In genomic region chr7:44586518-44586917, GRCm38 (mm10) we compare ENCODE assay signal across 9 mouse cellular contexts. TPM values are rescaled to one million over a fixed set of nuclear protein-coding genes. Genes with fewer than 3 reads are reported as not detected.
DNase-seq lines count a peak whose midpoint lies in the region; ATAC-seq lines count a peak whose summit lies in the region.
"Had no signal": no experiment of that assay in that cellular context is flagged by ENCODE, and none has a peak within 500 bp of the region (broad histone marks: within the 10 kb centered on the region; RNA-seq: fewer than 3 reads in every experiment).

No protein-coding gene starts in this region.

- peak overlapping the region; percentile 31 for H3K4me3 ChIP-seq in heart, embryonic 15.5 days
- H3K4me3 ChIP-seq in hindbrain, embryonic 14.5 days (replicated peaks; ENCODE audit: low read length), result peak overlapping the region; percentile 63
- peak overlapping the region; percentile 21 for H3K4me3 ChIP-seq in limb, embryonic 15.5 days

- 10% methylated on average over 19 of the region's 19 CpGs for WGBS in heart, embryonic 15.5 days
- WGBS in hindbrain, embryonic 14.5 days, result 11% methylated on average over 19 of the region's 19 CpGs
- WGBS in limb, embryonic 15.5 days, result 13% methylated on average over 19 of the region's 19 CpGs

- H3K4me1 ChIP-seq in heart, embryonic 15.5 days (replicated peaks), result peaks cover 28% of the 10 kb centered on the region
- peaks cover 29% of the 10 kb centered on the region for H3K4me1 ChIP-seq in hindbrain, embryonic 14.5 days (replicated peaks; ENCODE audit: control insufficient read depth, insufficient read depth, low read length)
- peaks cover 38% of the 10 kb centered on the region for H3K4me1 ChIP-seq in limb, embryonic 15.5 days

- H3K27ac ChIP-seq in heart, embryonic 15.5 days, result no peak overlapping the region
- peak overlapping the region; percentile 51; the same call in 1 of the 2 replicates for H3K27ac ChIP-seq in hindbrain, embryonic 14.5 days
- H3K27ac ChIP-seq in limb, embryonic 15.5 days, result no peak overlapping the region

- H3K27me3 ChIP-seq in heart, embryonic 15.5 days, result peaks cover 77% of the 10 kb centered on the region
- no peaks in the 10 kb centered on the region for H3K27me3 ChIP-seq in hindbrain, embryonic 14.5 days (ENCODE audit: control insufficient read depth, insufficient read depth, low read length)
- peaks cover 82% of the 10 kb centered on the region for H3K27me3 ChIP-seq in limb, embryonic 15.5 days
- no peaks in the 10 kb centered on the region for H3K27me3 ChIP-seq in splenic B cell, adult 2 months (ENCODE audit: control insufficient read depth, insufficient read depth, low read length, poor library complexity, severe bottlenecking)

- ATAC-seq in heart, embryonic 15.5 days (replicated peaks; ENCODE audit: insufficient number of reproducible peaks, insufficient read depth, low FRiP score, low read depth), result no peak
- ATAC-seq in hindbrain, embryonic 14.5 days (ENCODE audit: low FRiP score), result no peak
- no peak for ATAC-seq in limb, embryonic 15.5 days (ENCODE audit: insufficient number of reproducible peaks, low FRiP score, low TSS enrichment, low read depth)

- H3K9ac ChIP-seq in heart, embryonic 15.5 days, result no peak overlapping the region
- H3K9ac ChIP-seq in hindbrain, embryonic 14.5 days, result peak overlapping the region; percentile 59
- no peak overlapping the region for H3K9ac ChIP-seq in limb, embryonic 15.5 days

- H3K9me3 ChIP-seq in heart, embryonic 15.5 days (replicated peaks), result no peaks in the 10 kb centered on the region
- H3K9me3 ChIP-seq in hindbrain, embryonic 14.5 days (ENCODE audit: control insufficient read depth, low read length), result no peaks in the 10 kb centered on the region
- no peaks in the 10 kb centered on the region for H3K9me3 ChIP-seq in limb, embryonic 15.5 days

- H3K36me3 ChIP-seq in heart, embryonic 15.5 days, result no peaks in the 10 kb centered on the region
- H3K36me3 ChIP-seq in hindbrain, embryonic 14.5 days (replicated peaks; ENCODE audit: control insufficient read depth, insufficient read depth), result no peaks in the 10 kb centered on the region
- H3K36me3 ChIP-seq in limb, embryonic 15.5 days, result no peaks in the 10 kb centered on the region
- peaks cover 12% of the 10 kb centered on the region for H3K36me3 ChIP-seq in splenic B cell, adult 2 months (ENCODE audit: control insufficient read depth, insufficient read depth, low read length, poor library complexity, severe bottlenecking)
- H3K36me3 ChIP-seq: G1E had no signal

- peak overlapping the region; percentile 38 for H3K4me2 ChIP-seq in heart, embryonic 15.5 days
- peak overlapping the region; percentile 87 for H3K4me2 ChIP-seq in hindbrain, embryonic 14.5 days (replicated peaks)
- peak overlapping the region; percentile 43 for H3K4me2 ChIP-seq in limb, embryonic 15.5 days

- DNase-seq in heart, adult 18-20 months, result no peak
- DNase-seq in cerebellum, adult 9-10 months, result peak; percentile 88
- DNase-seq in hindbrain, embryonic 14.5 days (ENCODE audit: low spot score), result peak; percentile 80
- DNase-seq in splenic B cell, adult 2 months (ENCODE audit: low read depth, low spot score), result peak; percentile 42
- DNase-seq in adrenal gland, adult 18-20 months (ENCODE audit: low spot score in 2 of 2), result no peak
- no peak for DNase-seq in testis, postnatal 10 days (ENCODE audit: low spot score)

RNA-seq across cellular contexts. Expression of gene Kcnc3, which starts 3.9 kb away (rescaled TPM):
- 0.11 and 0.37 TPM in 2 replicates for polyA plus RNA-seq in heart, embryonic 15.5 days (2015; fragmentation: Nextera tagmentation; extraction: Ambion mirVana)
- total RNA-seq in heart, adult 18-20 months (2021), result 1 to 10 TPM; 2.4 to 2.6 TPM
- polyA plus RNA-seq in hindbrain, embryonic 14.5 days (2014; fragmentation: Nextera tagmentation; extraction: Ambion mirVana), result 7.2 and 8.6 TPM in 2 replicates
- 0.16 and 0.20 TPM in 2 replicates for polyA plus RNA-seq in limb, embryonic 15.5 days (2015; fragmentation: Nextera tagmentation; extraction: Ambion mirVana)
- 1 to 10 TPM; 4.0 to 5.6 TPM for total RNA-seq in adrenal gland, adult 18-20 months (2021)
- polyA plus RNA-seq: G1E had no signal

RNA-seq across cellular contexts. Expression of gene Napsa, which starts 14.3 kb away (rescaled TPM):
- polyA plus RNA-seq in heart, embryonic 15.5 days (2015; fragmentation: Nextera tagmentation; extraction: Ambion mirVana), result 1.7 and 5.7 TPM in 2 replicates
- 1 to 10 TPM in 1 of 2 experiments, under 1 TPM in 1; 0.82 to 4.4 TPM for total RNA-seq in heart, adult 18-20 months (2021)
- polyA plus RNA-seq in hindbrain, embryonic 14.5 days (2014; fragmentation: Nextera tagmentation; extraction: Ambion mirVana), result 0.81 and 1.0 TPM in 2 replicates
- 2.1 and 3.6 TPM in 2 replicates for polyA plus RNA-seq in limb, embryonic 15.5 days (2015; fragmentation: Nextera tagmentation; extraction: Ambion mirVana)
- 1 to 10 TPM; 1.3 to 1.6 TPM for total RNA-seq in adrenal gland, adult 18-20 months (2021)

RNA-seq across cellular contexts. Expression of gene Nr1h2, which starts 32.8 kb away (rescaled TPM):
- 53.2 and 64.6 TPM in 2 replicates for polyA plus RNA-seq in heart, embryonic 15.5 days (2015; fragmentation: Nextera tagmentation; extraction: Ambion mirVana)
- 10 to 100 TPM; 43.9 to 47.3 TPM for total RNA-seq in heart, adult 18-20 months (2021)
- 50.7 and 53.6 TPM in 2 replicates for polyA plus RNA-seq in hindbrain, embryonic 14.5 days (2014; fragmentation: Nextera tagmentation; extraction: Ambion mirVana)
- 71.9 and 79.8 TPM in 2 replicates for polyA plus RNA-seq in limb, embryonic 15.5 days (2015; fragmentation: Nextera tagmentation; extraction: Ambion mirVana)
- total RNA-seq in adrenal gland, adult 18-20 months (2021), result 100 to 1,000 TPM; 108 to 128 TPM

RNA-seq across cellular contexts. Expression of gene Pold1, which starts 37.9 kb away (rescaled TPM):
- polyA plus RNA-seq in heart, embryonic 15.5 days (2015; fragmentation: Nextera tagmentation; extraction: Ambion mirVana), result 41.7 and 66.9 TPM in 2 replicates
- total RNA-seq in heart, adult 18-20 months (2021), result 10 to 100 TPM; 12.6 to 16.2 TPM
- 14.0 and 17.9 TPM in 2 replicates for polyA plus RNA-seq in hindbrain, embryonic 14.5 days (2014; fragmentation: Nextera tagmentation; extraction: Ambion mirVana)
- 75.7 and 83.6 TPM in 2 replicates for polyA plus RNA-seq in limb, embryonic 15.5 days (2015; fragmentation: Nextera tagmentation; extraction: Ambion mirVana)
- total RNA-seq in adrenal gland, adult 18-20 months (2021), result 1 to 10 TPM; 8.3 to 9.4 TPM

RNA-seq across cellular contexts. Expression of gene Spib, which starts 54.6 kb away (rescaled TPM):
- 0.59 and 5.2 TPM in 2 replicates for polyA plus RNA-seq in heart, embryonic 15.5 days (2015; fragmentation: Nextera tagmentation; extraction: Ambion mirVana)
- total RNA-seq in heart, adult 18-20 months (2021), result 1 to 10 TPM in 1 of 2 experiments, under 1 TPM in 1; 0.37 to 4.8 TPM
- 0.09 TPM in 1 of 2 replicates, not detected in the other for polyA plus RNA-seq in hindbrain, embryonic 14.5 days (2014; fragmentation: Nextera tagmentation; extraction: Ambion mirVana)
- 0.70 and 0.72 TPM in 2 replicates for polyA plus RNA-seq in limb, embryonic 15.5 days (2015; fragmentation: Nextera tagmentation; extraction: Ambion mirVana)
- total RNA-seq in adrenal gland, adult 18-20 months (2021), result under 1 TPM; 0.19 to 0.43 TPM
- total RNA-seq: G1E had no signal
- polyA plus RNA-seq: G1E had no signal

Comparison
In these comparisons a context has a peak if more than half of its experiments do, and no peak if none do; other contexts are left out.
1. DNase-seq: peak in cerebellum, adult 9-10 months (single experiment), hindbrain, embryonic 14.5 days (single experiment) and splenic B cell, adult 2 months (single experiment); none in heart, adult 18-20 months (0 of 2), adrenal gland, adult 18-20 months (0 of 2) and testis, postnatal 10 days (single experiment).
2. Peak in every context shown above with its lines, with median percentiles within 50 percentile points of each other: H3K4me2 ChIP-seq and H3K4me3 ChIP-seq.